Mouse (Mus musculus): Measurements from ENCODE around the gene Dennd4c. TPM values are rescaled to one million over a fixed set of nuclear protein-coding genes. Genes with fewer than 3 reads are reported as not detected.

Dennd4c gene
- polyA plus RNA-seq, 1 experiment from 2014 or later: 3.1 TPM

DNA sequence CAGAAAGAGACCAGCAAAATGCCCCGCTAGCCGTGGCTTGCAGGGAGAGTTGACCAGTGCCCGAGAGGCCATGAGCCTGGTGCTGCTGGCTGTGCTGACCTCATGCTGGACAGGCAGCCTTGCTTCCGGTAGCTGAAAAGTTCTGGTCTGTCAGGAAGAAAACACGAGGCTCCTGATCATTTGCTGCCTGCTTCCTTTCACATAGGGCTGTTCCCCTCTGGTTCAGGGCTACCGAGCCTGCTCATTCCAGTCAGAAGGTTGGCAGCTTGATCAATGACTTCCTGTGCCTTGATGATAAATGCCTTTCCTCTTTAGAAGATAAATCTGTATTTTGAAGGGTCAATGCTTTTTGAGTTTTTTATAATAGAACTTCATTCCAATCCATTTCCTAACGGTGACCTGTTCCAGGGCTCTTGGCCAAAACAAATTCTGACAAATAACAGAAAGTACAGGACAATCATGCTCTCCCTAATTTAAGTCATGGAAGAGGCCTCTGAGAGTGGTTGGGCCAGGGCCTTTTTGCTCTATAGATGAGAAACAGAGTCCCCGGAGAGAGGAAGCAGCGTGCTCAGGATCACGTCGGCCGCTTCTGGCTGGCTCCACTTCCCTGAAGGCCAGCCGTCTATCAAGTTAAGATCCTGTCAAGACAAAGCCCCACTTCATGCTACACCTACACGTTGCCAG is 150.6 kb downstream of the Dennd4c start:
- 0 out of 2 replicates have a peak, but pooled peaks have one; percentile 42 for ATAC-seq (ENCODE audit: low FRiP score, low read depth)
- Histone ChIP-seq H3K27ac (replicated peaks) (no peak overlapping the region), H3K4me2 (no peak overlapping the region)

More for the DNA sequence above, 150.6 kb downstream of the Dennd4c start:
- Histone ChIP-seq H3K36me3 (no peaks in the 10 kb centered on the region), H3K4me1 (replicated peaks) (no peaks in the 10 kb centered on the region), H3K4me3 (no peak overlapping the region), H3K27me3 (no peaks in the 10 kb centered on the region), H3K9ac (no peak overlapping the region), H3K9me3 (no peaks in the 10 kb centered on the region)
- 55% methylated on average over 14 of the region's 14 CpGs for WGBS

Other genes with a start within 250 kb of the Dennd4c start
- gene Saxo1, start 190.2 kb upstream of the Dennd4c start, polyA plus RNA-seq (2015; fragmentation: Nextera tagmentation; extraction: Ambion mirVana): not detected in 2 replicates
- 104 and 111 TPM in 2 replicates for gene Rraga, start 172.9 kb upstream of the Dennd4c start, polyA plus RNA-seq (2015; fragmentation: Nextera tagmentation; extraction: Ambion mirVana)
- 6.5 and 7.5 TPM in 2 replicates for gene Haus6, start 136.5 kb upstream of the Dennd4c start, polyA plus RNA-seq (2015; fragmentation: Nextera tagmentation; extraction: Ambion mirVana)
- 48.3 and 51.9 TPM in 2 replicates for gene Plin2, start 78.5 kb upstream of the Dennd4c start, polyA plus RNA-seq (2015; fragmentation: Nextera tagmentation; extraction: Ambion mirVana)
- gene Rps6, start 108.9 kb downstream of the Dennd4c start, polyA plus RNA-seq (2015; fragmentation: Nextera tagmentation; extraction: Ambion mirVana): 374 and 396 TPM in 2 replicates
- gene Acer2, start 125.8 kb downstream of the Dennd4c start, polyA plus RNA-seq (2015; fragmentation: Nextera tagmentation; extraction: Ambion mirVana): 18.0 and 20.2 TPM in 2 replicates